In the genomic region with DNA sequence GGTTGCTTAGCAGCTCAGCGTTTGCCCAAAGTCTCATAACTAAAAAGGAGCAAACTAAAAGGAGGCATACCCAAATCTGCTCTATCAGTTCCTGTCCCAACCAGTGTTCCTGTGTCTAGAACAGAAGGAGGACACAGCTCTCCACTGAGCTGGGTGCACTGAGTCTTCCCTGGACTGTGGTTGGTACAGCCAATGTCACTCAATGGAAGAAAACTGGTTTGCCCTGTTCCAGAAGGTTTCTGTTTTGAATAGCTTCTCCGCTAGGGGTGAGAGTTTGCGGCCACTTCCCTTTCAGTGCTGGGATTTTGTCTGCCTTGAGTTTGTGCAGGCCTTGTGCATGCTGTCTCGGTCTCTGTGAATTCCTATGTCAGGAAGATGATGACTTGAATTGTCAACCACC, we compare ENCODE assay signal across 24 mouse cellular contexts.
DNase-seq lines count a peak whose midpoint lies in the region; ATAC-seq and TF ChIP-seq lines count a peak whose summit lies in the region.
"Had no signal": no experiment of that assay in that cellular context is flagged by ENCODE, and none has a peak within 500 bp of the region (broad histone marks: within the 10 kb centered on the region; RNA-seq: fewer than 3 reads in every experiment).

No protein-coding gene starts in this region.

- no peaks in the 10 kb centered on the region for H3K4me1 ChIP-seq in embryonic facial prominence, embryonic 14.5 days (ENCODE audit: control insufficient read depth, insufficient read depth, low read length)
- no peaks in the 10 kb centered on the region for H3K4me1 ChIP-seq in embryonic facial prominence, embryonic 10.5 days
- no peaks in the 10 kb centered on the region for H3K4me1 ChIP-seq in lung, embryonic 14.5 days (ENCODE audit: insufficient read depth)
- H3K4me1 ChIP-seq in stomach, embryonic 15.5 days = no peaks in the 10 kb centered on the region
- H3K4me1 ChIP-seq in hindbrain, embryonic 10.5 days (replicated peaks) = no peaks in the 10 kb centered on the region
- H3K4me1 ChIP-seq: forebrain, embryonic 15.5 days; hindbrain, embryonic 13.5 days had no signal

- no peaks in the 10 kb centered on the region for H3K27me3 ChIP-seq in embryonic facial prominence, embryonic 14.5 days (replicated peaks; ENCODE audit: control insufficient read depth, insufficient read depth, low read length)
- H3K27me3 ChIP-seq in embryonic facial prominence, embryonic 10.5 days (replicated peaks; ENCODE audit: low read depth, poor library complexity, severe bottlenecking) = no peaks in the 10 kb centered on the region
- no peaks in the 10 kb centered on the region for H3K27me3 ChIP-seq in lung, embryonic 14.5 days (ENCODE audit: insufficient read depth, low read length)
- no peaks in the 10 kb centered on the region for H3K27me3 ChIP-seq in stomach, embryonic 15.5 days (replicated peaks)
- H3K27me3 ChIP-seq in hindbrain, embryonic 10.5 days (ENCODE audit: insufficient read depth, poor library complexity, severe bottlenecking) = no peaks in the 10 kb centered on the region
- H3K27me3 ChIP-seq: forebrain, embryonic 15.5 days; hindbrain, embryonic 13.5 days had no signal

- ATAC-seq in embryonic facial prominence, embryonic 14.5 days (ENCODE audit: low read depth) = peak; percentile 63
- ATAC-seq in lung, embryonic 14.5 days (ENCODE audit: insufficient read depth) = peak; percentile 59; the same call in 1 of the 2 replicates
- no peak for ATAC-seq in stomach, embryonic 15.5 days (ENCODE audit: insufficient read depth, low FRiP score, low read depth)
- ATAC-seq: activated CD4-positive, CD25-positive, alpha-beta regulatory T cell, adult 4 months; CD4-positive, CD25-positive, alpha-beta regulatory T cell, adult 4 months; forebrain, embryonic 15.5 days; hindbrain, postnatal 0 days had no signal

- H3K27ac ChIP-seq in embryonic facial prominence, embryonic 14.5 days (replicated peaks; ENCODE audit: low read depth, low read length) = no peak overlapping the region
- H3K27ac ChIP-seq in embryonic facial prominence, embryonic 10.5 days (replicated peaks) = no peak overlapping the region
- no peak overlapping the region; the same call in 1 of the 2 replicates for H3K27ac ChIP-seq in lung, embryonic 14.5 days (ENCODE audit: low read depth)
- peak overlapping the region; percentile 26; the same call in 1 of the 2 replicates for H3K27ac ChIP-seq in stomach, embryonic 15.5 days
- H3K27ac ChIP-seq in hindbrain, embryonic 10.5 days = no peak overlapping the region
- H3K27ac ChIP-seq: embryonic facial prominence, embryonic 13.5 days; forebrain, embryonic 15.5 days; hindbrain, embryonic 13.5 days; hindbrain, postnatal 0 days had no signal

- DNase-seq in embryonic facial prominence, embryonic 14.5 days (ENCODE audit: low spot score) = peak; percentile 56
- no peak for DNase-seq in embryonic facial prominence, embryonic 10.5 days (ENCODE audit: low spot score)
- DNase-seq in lung, embryonic 14.5 days = peak; percentile 47
- no peak for DNase-seq in lung, postnatal 36 days
- peak; percentile 3 for DNase-seq in NIH3T3 (ENCODE audit: low read depth)
- no peak for DNase-seq in hindbrain, embryonic 10.5 days (ENCODE audit: low spot score)
- DNase-seq in layer of hippocampus, adult 11-12 months (ENCODE audit: low spot score) = no peak
- DNase-seq: adrenal gland, postnatal 14 days; B cell, adult 2 months; cerebellum, adult 11-12 months; cerebellum, adult 9-10 months; cerebellum, postnatal 25 days; gastrocnemius, postnatal 10 days; heart, postnatal 10 days; heart, postnatal 4 days had no signal

- H3K4me3 ChIP-seq in embryonic facial prominence, embryonic 14.5 days (ENCODE audit: low read depth, low read length) = no peak overlapping the region
- H3K4me3 ChIP-seq in embryonic facial prominence, embryonic 10.5 days = no peak overlapping the region
- H3K4me3 ChIP-seq in lung, embryonic 14.5 days (ENCODE audit: low read depth, low read length) = no peak overlapping the region
- H3K4me3 ChIP-seq in stomach, embryonic 15.5 days (replicated peaks) = no peak overlapping the region
- H3K4me3 ChIP-seq in hindbrain, embryonic 10.5 days = no peak overlapping the region
- H3K4me3 ChIP-seq: embryonic facial prominence, embryonic 13.5 days; erythroblast, embryonic 14.5 days; forebrain, embryonic 15.5 days; hindbrain, embryonic 13.5 days had no signal

- H3K36me3 ChIP-seq in embryonic facial prominence, embryonic 14.5 days (ENCODE audit: control insufficient read depth, insufficient read depth, low read length) = no peaks in the 10 kb centered on the region
- H3K36me3 ChIP-seq in embryonic facial prominence, embryonic 10.5 days (replicated peaks) = no peaks in the 10 kb centered on the region
- no peaks in the 10 kb centered on the region for H3K36me3 ChIP-seq in lung, embryonic 14.5 days (ENCODE audit: insufficient read depth)
- no peaks in the 10 kb centered on the region for H3K36me3 ChIP-seq in stomach, embryonic 15.5 days
- no peaks in the 10 kb centered on the region for H3K36me3 ChIP-seq in hindbrain, embryonic 10.5 days
- H3K36me3 ChIP-seq: embryonic facial prominence, embryonic 13.5 days; forebrain, embryonic 15.5 days; G1E; hindbrain, embryonic 13.5 days had no signal

- H3K9ac ChIP-seq in embryonic facial prominence, embryonic 14.5 days (ENCODE audit: low read depth, low read length) = no peak overlapping the region
- no peak overlapping the region for H3K9ac ChIP-seq in lung, embryonic 14.5 days
- H3K9ac ChIP-seq in stomach, embryonic 15.5 days = no peak overlapping the region
- H3K9ac ChIP-seq: embryonic facial prominence, embryonic 13.5 days; forebrain, embryonic 15.5 days; hindbrain, embryonic 13.5 days had no signal

- H3K9me3 ChIP-seq in embryonic facial prominence, embryonic 14.5 days (ENCODE audit: control insufficient read depth, low read length) = no peaks in the 10 kb centered on the region
- H3K9me3 ChIP-seq in embryonic facial prominence, embryonic 10.5 days = no peaks in the 10 kb centered on the region
- no peaks in the 10 kb centered on the region for H3K9me3 ChIP-seq in lung, embryonic 14.5 days (ENCODE audit: low read depth, low read length)
- H3K9me3 ChIP-seq in stomach, embryonic 15.5 days = no peaks in the 10 kb centered on the region
- no peaks in the 10 kb centered on the region for H3K9me3 ChIP-seq in hindbrain, embryonic 10.5 days
- H3K9me3 ChIP-seq: embryonic facial prominence, embryonic 13.5 days; forebrain, embryonic 15.5 days; hindbrain, embryonic 13.5 days had no signal

- no peak; the same call in 1 of the 2 replicates for TF ChIP-seq CTCF in lung, embryonic 14.5 days (IDR thresholded peaks at IDR 0.05; ENCODE audit: low read depth)

- H3K4me2 ChIP-seq in embryonic facial prominence, embryonic 14.5 days (ENCODE audit: low read depth, low read length) = no peak overlapping the region
- H3K4me2 ChIP-seq in lung, embryonic 14.5 days = no peak overlapping the region
- H3K4me2 ChIP-seq in stomach, embryonic 15.5 days = no peak overlapping the region
- H3K4me2 ChIP-seq: embryonic facial prominence, embryonic 13.5 days; forebrain, embryonic 15.5 days; hindbrain, embryonic 13.5 days had no signal

- WGBS in embryonic facial prominence, embryonic 14.5 days = 73% methylated on average over 4 of the region's 4 CpGs
- WGBS in embryonic facial prominence, embryonic 10.5 days = 81% methylated on average over 4 of the region's 4 CpGs
- 67% methylated on average over 4 of the region's 4 CpGs for WGBS in lung, embryonic 14.5 days
- WGBS in stomach, embryonic 15.5 days = 80% methylated on average over 4 of the region's 4 CpGs
- 80% methylated on average over 4 of the region's 4 CpGs for WGBS in hindbrain, embryonic 10.5 days

Comparison
In these comparisons a context has a peak if more than half of its experiments do, and no peak if none do; other contexts are left out.
1. DNase-seq: peak in embryonic facial prominence, embryonic 14.5 days (single experiment), lung, embryonic 14.5 days (single experiment) and NIH3T3 (single experiment); none in embryonic facial prominence, embryonic 10.5 days (single experiment), lung, postnatal 36 days (single experiment), hindbrain, embryonic 10.5 days (single experiment) and layer of hippocampus, adult 11-12 months (single experiment).